Mouse (Mus musculus): ENCODE measurements around the gene Kcnk3.

DNA sequence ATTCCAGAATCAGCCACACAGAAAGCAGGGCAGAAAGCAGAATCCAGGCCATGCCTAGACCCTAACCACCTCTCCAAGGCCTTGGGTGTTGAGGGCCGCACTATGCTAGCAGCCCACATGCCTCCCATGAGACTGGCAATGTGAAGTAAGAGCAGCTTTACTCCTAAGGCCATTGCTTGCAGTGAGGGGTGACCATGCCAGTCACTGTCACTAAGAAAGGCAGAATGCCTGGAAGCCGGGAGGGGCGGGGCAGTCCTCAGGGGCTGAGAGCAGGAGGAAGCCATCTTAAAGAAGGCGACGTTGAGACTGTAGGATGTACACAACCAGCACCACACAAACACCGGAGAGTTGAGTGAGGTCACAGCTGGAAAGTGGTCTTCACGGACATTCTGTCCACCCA, 21.1 kb downstream of the Kcnk3 start:
- TF ChIP-seq TAL1 (IDR thresholded peaks at IDR 0.05; ENCODE audit: low read length) (no peak), GATA1 (IDR thresholded peaks at IDR 0.05; ENCODE audit: low read length) (no peak)
